Mouse (Mus musculus): ENCODE results near the gene Olfr954.

Gene Olfr954

DNA sequence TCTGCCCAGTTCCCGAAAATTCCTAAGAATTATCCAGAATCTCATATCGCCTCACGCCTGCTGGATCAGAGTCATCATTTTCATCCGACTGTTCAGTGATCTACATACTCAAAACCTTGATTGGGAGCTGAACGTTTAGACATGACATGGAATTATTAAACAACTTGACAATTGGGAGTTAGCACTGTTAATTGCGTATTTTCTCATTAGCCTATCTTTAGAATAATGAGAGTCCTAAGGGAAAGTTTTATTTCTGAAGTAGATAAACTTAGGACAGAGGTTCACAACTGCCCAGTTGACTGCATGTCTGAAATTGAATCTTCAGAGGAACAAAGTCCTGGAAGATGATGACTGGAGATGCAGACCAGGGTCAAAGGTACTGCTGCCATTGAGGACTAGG lies at the start of gene Olfr954:
Gene Olfr954, plus strand, starts transcription at position 301 of the 400 bp plus-strand sequence.
- DNase-seq (ENCODE audit: low spot score): no peak

DNA sequence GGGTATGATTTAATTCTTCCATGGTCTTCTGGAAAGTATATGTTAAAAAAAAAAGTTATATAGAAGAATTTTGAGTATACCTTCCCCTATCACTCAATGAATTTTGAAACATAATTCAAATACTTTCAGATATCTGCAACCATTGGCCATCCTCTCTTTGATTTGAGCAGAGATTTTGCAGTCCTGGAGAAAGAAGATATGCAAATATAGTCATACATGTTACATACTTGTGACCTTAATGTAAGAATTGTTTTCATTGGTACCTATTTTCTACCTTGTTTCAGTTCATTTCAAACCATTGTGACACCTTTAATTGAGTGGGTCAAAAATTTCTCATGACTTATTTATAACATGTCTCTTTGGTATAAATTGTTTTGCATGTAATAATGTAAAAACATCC lies 29.5 kb upstream of the Olfr954 start, which contains the start of gene Olfr952:
Gene Olfr952, minus strand, starts transcription at position 101 of the 400 bp plus-strand sequence.
- DNase-seq (ENCODE audit: low spot score): no peak

DNA sequence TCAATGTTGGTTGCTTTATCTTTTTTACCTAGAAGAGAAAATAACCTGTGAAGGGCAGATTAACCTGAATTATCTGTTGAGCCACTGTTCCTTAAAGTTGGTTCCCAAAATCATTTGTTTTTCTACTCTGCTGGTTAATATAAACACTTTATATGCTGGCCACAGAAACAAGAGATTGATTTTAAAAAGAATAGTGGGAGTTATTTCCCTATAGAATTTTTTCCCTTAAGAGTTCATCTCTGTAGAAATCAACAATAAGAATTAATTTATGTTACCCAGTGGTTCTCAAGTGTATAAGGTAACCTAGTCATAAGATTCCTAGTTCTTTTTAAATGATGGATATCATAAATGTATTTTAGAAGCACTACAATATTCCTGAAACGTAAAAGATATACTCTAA lies 15.3 kb downstream of the Olfr954 start, which contains the start of gene Olfr955:
Gene Olfr955, minus strand, starts transcription at position 101 of the 400 bp plus-strand sequence.
- no peak for DNase-seq (ENCODE audit: low spot score)

DNA sequence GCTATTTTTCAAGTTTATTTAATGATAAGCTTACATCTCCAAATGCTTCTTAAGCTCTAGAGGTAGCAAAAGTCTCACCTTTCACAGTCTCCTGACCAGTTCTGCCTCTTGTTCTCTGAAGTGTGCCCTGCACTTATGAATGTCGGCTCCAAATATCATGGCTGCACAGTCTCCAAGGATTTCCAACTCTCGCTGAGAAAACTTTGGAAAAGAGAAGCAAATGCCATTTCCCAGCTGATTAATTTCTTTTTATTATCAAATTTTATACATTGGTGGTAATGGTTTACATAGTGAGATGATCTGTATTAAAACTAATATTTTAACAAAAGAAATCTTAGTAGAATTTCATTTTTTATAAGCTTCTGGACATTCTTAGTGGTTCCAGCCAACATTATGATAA lies 37.4 kb downstream of the Olfr954 start, which contains the start of gene Olfr44:
Gene Olfr44, minus strand, starts transcription at position 101 of the 400 bp plus-strand sequence.
- no peak for DNase-seq (ENCODE audit: low spot score)

DNA sequence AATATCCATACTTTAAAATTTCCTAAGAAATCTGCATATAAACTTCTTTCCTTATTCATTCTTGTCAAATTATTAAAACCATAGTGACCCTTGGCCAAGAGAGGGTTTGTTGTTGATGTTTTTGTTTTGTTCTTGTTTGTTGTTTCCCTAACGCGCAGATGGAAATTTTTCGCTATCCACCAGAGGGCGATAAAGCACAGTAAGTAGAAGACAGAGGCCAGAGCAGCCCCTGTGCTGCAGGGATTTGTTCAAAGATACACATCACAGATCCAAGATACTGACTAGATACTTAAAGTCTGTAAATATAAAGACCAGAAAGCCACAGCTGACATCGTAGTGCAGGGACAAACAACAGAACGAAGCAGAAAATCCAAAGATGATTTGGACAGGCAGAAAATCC lies 52.5 kb downstream of the Olfr954 start:
- peak; percentile 39 for DNase-seq (ENCODE audit: low spot score)

DNA sequence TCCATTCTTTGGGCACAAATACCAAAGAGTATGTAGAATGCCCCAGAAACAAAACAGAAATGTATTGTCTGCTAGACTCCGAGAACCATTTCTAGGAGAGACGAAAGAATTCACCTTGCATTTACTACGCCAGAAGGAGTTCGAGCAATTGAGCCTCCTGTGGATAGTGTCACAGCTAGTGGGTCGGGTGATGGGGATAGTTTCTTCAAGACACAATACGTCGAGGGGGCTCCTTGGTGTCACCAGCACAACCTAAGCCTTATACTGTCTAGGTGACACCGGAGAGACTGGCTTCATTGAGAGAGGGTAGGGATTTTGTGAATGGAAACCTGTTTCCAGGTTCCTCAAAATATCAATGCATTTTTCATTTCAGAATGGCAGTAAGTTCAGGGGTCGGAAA lies 52.9 kb downstream of the Olfr954 start:
- no peak for DNase-seq (ENCODE audit: low spot score)
